Comparison of ENCODE assay signal across 28 mouse cellular contexts in genomic region chr14:34493682-34494081, GRCm38 (mm10). TPM values are rescaled to one million over a fixed set of nuclear protein-coding genes. Genes with fewer than 3 reads are reported as not detected.
"Had no signal": no experiment of that assay in that cellular context is flagged by ENCODE, and none has a peak within 500 bp of the region (broad histone marks: within the 10 kb centered on the region; RNA-seq: fewer than 3 reads in every experiment).

No protein-coding gene starts in this region.

- H3K4me3 ChIP-seq: liver, embryonic 13.5 days; liver, embryonic 15.5 days; midbrain, embryonic 10.5 days; midbrain, embryonic 12.5 days; neural tube, embryonic 13.5 days; neural tube, embryonic 15.5 days had no signal

- H3K4me2 ChIP-seq: liver, embryonic 13.5 days; liver, embryonic 15.5 days; lung, embryonic 14.5 days; midbrain, embryonic 12.5 days; neural tube, embryonic 13.5 days; neural tube, embryonic 15.5 days had no signal

- H3K36me3 ChIP-seq: liver, embryonic 13.5 days; liver, embryonic 15.5 days; midbrain, embryonic 10.5 days; midbrain, embryonic 12.5 days; neural tube, embryonic 13.5 days; neural tube, embryonic 15.5 days had no signal

- DNase-seq: liver, embryonic 13.5 days; lung, adult 18-20 months; lung, embryonic 14.5 days; lung, postnatal 10 days; lung, postnatal 4 days; midbrain, embryonic 14.5 days; retina, postnatal 1 day; right cerebral cortex, adult 18-20 months; right cerebral cortex, postnatal 25 days; right cerebral cortex, postnatal 4 days; spleen, adult 18-20 months; thymus, adult 18-20 months; thymus, postnatal 14 days; thymus, postnatal 36 days had no signal

- H3K27me3 ChIP-seq: midbrain, embryonic 12.5 days; neural tube, embryonic 13.5 days; neural tube, embryonic 15.5 days had no signal

- H3K9ac ChIP-seq: liver, embryonic 13.5 days; liver, embryonic 15.5 days; lung, embryonic 14.5 days; midbrain, embryonic 12.5 days; neural tube, embryonic 13.5 days; neural tube, embryonic 15.5 days had no signal

- H3K27ac ChIP-seq: liver, embryonic 13.5 days; liver, embryonic 15.5 days; midbrain, embryonic 10.5 days; midbrain, embryonic 12.5 days; neural tube, embryonic 13.5 days; neural tube, embryonic 15.5 days had no signal

- H3K9me3 ChIP-seq: liver, embryonic 13.5 days; liver, embryonic 15.5 days; midbrain, embryonic 10.5 days; midbrain, embryonic 12.5 days; neural tube, embryonic 13.5 days; neural tube, embryonic 15.5 days had no signal

- ATAC-seq: midbrain, embryonic 16.5 days had no signal

RNA-seq across cellular contexts. Expression of gene Bmpr1a, which starts 9.5 kb away (rescaled TPM):
- total RNA-seq: megakaryocyte-erythroid progenitor cell, adult 5-6 weeks had no signal

RNA-seq across cellular contexts. Expression of gene 9230112D13Rik, which starts 28.9 kb away (rescaled TPM):
- total RNA-seq: megakaryocyte-erythroid progenitor cell, adult 5-6 weeks; monocyte, adult 5-6 weeks had no signal
- polyA plus RNA-seq: liver, embryonic 13.5 days; liver, embryonic 15.5 days; lung, embryonic 14.5 days; lung, embryonic 16.5 days; midbrain, embryonic 10.5 days; midbrain, embryonic 12.5 days; midbrain, embryonic 14.5 days; midbrain, embryonic 16.5 days; neural tube, embryonic 11.5 days; neural tube, embryonic 13.5 days; neural tube, embryonic 15.5 days; small intestine, adult 2 months; stomach, embryonic 14.5 days; stomach, embryonic 16.5 days; thymus, postnatal 0 days had no signal
